Mouse (Mus musculus): ENCODE data around the gene Atg16l1.
"Not testable (repeated sequence)": the region's sequence is repeated elsewhere in the genome, so short reads cannot be mapped to it uniquely, and the experiment has no call there.

Gene Atg16l1

DNA sequence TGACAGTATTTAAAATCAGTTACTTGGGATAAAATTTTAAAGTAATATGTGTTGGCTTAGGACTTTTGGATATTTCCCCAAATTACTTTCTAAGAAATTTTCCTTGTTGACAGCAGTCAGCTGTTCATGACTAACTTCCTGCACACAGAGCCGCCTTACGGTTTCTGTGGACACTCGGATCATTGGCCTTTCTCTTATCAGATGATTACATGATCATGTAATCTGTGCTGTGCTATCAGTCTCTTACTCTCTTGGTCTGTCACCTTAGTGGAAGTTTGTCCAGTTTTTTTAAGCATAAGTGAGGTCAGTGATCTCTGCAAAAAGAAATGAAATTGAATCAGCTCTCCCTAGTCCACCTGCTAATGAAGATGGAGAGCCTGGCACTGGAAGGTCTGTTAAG is 16.1 kb downstream of the Atg16l1 start:
- no peak for DNase-seq (ENCODE audit: low read depth, low spot score)

DNA sequence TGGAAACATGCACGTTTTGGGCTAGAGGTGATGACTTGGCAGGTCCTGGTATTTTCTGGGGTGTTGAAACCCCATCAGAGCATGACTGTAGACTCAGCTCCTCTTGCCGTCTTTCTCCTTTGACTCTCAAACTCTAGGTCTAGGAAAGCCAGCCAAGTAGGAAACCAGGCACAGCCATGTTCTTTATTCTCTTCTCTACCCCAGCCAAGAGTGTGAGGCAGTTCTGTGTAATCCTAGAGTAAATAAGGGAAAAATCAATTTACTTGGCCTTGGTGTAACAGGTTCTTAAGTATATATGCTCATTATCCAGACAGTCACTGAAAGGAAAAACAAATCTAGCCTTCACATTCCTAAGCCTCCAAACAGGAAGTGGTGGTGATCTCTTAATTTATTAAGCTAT is 17.7 kb downstream of the Atg16l1 start:
- DNase-seq (ENCODE audit: low read depth, low spot score), result no peak

DNA sequence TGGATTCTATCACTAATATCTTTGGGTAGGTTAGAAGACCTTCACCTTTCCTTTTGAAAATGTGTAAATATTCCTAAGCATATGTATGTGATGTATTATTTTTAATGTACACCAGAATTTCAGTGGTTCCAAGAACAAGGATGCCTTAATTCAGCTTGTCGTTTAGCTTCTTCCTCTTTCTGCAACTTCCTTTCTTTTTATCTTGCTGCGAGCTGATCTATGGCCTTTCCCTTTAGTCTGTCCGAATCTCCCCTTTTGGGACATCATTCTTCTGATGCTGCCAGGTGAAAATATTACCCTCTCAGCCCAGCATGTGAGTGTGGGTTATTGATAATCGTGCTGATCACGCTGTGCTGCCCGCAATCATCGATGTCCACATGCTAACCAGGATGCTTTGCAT is 19.2 kb downstream of the Atg16l1 start:
- no peak for DNase-seq (ENCODE audit: low read depth, low spot score)

DNA sequence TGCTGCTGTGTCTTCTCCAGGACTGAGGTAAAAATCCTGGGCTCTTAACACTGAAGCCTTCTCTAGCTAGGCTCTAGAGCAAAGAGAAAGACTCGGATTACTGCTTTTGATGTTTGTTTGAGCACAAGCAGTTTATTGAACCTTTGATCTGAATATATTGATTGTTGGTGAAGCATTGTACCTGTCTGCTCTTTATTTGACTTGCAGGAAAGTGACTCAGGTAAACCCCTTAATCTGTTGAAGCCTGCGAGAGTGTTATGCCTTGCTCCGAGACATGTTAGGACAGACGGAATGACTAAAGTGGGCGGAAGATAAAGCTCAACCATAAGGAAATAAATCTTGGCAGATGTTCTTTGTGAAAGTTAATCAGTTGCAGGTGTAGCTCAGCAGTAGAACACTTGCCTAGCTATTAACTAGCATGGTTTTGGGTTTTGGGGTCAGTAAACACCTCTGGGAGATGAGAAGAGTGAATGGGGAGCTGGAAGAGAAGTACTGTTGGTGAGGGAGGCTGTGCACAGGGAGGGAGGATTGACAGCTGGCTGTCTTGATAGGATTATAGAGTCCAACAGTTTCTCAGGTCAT is 23.6 kb downstream of the Atg16l1 start:
- DNase-seq (ENCODE audit: low read depth, low spot score), result no peak

DNA sequence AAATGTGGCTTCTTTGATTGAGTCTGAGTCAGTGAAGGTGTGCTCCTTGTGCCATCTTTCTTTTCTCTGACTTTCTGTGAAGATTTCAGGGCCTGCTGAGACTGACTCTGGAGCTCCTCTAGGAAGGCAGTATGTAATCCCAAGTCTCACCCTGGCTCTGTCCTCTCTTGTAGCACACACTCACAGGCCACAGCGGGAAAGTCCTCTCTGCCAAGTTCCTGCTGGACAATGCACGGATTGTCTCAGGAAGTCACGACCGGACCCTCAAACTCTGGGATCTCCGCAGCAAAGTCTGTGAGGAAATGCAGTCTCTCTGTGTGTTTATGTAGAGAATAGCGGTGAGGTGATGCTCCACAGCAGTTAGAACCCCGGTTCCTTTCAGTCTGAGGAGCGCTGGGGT is 30.0 kb downstream of the Atg16l1 start:
- DNase-seq (ENCODE audit: low read depth, low spot score), result no peak

DNA sequence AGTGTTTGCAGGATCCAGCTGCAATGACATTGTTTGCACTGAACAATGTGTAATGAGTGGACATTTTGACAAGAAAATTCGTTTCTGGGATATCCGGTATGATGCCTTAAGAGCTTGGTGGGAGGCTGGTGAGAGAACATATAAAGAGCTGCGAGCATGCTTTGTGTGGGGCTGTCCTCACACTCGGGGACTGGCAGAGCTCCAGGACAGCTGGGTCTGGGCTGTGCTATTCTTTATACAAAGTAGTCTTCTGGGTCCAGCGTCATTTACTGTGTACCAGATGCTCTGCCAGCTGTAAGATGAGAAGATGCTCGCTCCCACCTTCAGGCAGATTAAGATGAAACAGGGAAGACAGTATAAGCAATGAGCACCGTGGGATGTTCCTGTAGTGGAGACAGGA is 30.6 kb downstream of the Atg16l1 start:
- DNase-seq (ENCODE audit: low read depth, low spot score), result no peak

DNA sequence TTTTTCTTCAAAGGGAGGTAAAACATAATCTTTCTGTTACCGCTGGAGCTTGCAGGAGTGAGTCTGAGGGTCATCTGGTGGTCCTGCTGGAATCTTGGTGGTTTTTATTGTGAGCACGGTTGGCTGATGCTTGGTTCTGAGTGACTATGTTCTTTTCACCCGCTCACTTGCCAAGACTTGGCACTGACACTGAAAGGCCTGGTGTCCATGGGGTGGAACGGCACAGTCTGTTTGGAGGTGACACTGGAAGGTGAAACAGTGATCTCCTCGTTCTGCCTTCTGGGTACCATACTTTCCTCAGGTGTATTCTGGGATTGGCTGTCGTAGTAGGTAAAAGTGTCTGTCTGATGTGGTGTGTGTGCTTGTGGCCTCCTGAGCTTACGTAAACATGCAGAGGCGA is 34.0 kb downstream of the Atg16l1 start:
- DNase-seq (ENCODE audit: low read depth, low spot score), result no peak

DNA sequence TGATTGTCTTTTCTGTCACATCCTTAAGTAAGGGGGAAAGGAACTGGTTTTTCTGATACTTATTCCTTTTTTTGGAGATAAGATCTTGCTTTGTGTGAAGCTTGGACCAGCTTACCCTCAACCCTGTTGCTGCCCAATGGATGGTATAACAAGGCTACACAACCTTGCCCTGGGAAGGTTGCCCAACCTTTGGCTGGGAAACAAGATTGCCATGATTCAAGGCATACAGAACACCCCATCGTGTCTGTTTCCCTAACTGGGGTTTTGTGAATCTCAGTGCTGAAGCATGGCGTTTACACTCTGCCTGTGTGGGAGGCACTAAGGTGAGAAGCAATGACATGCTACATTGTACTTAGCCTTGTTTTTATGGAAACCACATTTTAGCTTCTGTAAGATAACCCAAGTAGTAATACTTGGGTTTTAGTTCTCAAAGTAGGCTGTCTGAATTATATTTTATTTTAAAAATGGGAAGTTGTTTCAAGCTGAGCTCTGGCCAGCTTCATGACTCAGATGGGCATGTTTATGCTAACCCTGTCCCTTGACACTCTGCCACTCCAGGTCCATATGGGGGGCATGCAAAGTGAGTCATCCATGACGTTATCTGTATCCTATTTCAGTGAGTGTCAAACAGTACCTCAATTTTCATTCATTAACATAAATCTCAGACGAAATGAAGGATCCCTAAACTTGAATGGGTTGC is 36.9 kb downstream of the Atg16l1 start:
- DNase-seq (ENCODE audit: low read depth, low spot score), result no peak

DNA sequence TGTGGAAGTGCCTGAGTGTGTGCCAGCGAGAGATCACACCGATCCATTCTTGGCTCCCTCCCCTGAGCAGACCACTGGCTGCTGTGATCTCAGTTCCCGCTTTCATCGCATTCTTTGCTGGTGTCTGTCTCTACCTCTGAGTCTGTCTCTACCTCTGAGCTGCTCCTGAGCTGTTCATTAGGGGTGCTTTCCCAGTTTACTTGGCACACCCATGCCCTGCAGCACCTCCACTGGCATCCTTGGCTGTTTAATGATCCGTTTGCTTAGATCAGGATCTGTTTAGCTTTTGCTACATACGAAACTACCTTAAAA is 37.4 kb downstream of the Atg16l1 start:
- DNase-seq (ENCODE audit: low read depth, low spot score), result no peak

DNA sequence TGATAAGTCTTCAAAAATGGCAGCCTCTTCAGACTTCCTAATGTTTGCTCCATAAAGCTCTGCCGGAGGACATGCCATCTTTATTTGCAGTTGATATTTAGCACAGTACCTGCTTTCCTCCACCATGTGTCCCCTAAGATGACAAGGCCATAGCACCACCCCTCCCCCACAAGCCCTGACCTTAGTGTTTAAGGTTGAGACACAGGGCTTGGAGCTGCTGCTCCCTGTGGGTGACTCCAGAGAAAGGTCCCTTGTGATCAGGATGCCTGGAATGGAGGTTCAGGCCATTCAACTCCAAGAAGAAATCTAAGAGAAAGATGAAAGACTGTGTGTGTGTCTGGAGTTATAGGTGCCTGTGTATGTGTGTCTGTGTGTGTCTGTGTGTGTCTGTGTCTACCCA is 42.0 kb downstream of the Atg16l1 start:
- no peak for DNase-seq (ENCODE audit: low read depth, low spot score)

DNA sequence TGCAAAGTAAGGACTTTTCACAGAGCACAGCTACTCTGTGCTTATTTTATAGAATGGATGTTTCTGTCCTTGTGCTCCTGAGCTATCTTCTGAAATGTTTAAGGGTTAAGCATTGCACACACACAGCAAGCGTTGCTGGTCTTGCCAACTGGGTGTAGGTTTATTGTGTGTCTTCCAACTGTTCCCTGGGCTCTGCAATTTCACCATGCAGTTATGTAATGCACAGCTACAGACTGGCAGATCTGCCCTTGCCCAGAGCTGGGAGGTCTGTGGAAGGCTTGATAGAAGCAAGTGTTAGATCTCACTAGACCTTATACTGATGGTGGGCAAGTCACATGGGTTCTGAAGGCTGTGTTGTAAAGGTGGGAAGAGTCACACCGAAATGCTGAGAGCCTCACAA is 42.6 kb downstream of the Atg16l1 start:
- DNase-seq (ENCODE audit: low read depth, low spot score), result no peak

DNA sequence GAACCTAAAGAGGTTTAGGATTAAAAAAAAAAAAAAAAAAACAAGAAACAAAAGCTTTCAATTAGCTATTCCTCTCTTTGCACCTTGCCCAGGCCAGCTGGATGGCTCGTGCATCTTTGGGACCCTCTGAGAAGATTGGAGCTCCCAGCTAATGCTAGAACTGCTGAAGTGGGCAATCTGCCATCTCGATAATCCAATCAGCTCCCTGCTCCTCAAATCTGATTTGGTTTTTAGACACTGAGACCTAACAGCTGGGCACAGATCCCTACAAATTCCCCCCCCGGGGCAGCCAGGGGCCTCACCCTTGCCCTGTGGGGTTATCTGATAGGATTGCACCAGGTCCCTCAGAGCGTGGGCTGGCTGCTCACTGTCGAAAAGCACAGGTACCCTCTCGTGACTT is 47.9 kb downstream of the Atg16l1 start, which contains the start of gene Sag:
Sag (plus strand) TSS at position 105 of the 400 bp plus-strand sequence.
- DNase-seq (ENCODE audit: low read depth, low spot score), result no peak

DNA sequence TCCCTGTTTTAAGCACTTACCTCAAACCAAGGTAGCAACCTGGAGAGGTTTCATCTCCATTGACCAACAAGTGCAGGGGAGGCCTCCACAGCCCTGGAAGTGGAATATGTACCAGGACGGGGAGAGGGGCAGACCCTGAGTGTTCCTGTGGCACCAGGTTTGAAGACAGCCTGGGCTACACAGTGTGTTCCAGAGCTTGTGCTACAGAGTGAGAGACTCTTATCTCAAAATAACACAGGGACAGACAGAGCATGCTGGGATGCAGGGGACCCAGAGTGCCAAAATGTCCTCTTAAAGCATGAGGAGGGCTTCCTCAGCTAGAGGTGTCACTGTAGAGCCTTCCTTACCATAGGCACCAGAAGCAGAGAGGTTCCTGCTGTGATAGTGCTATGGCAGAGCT is 52.1 kb downstream of the Atg16l1 start:
- no peak for DNase-seq (ENCODE audit: low read depth, low spot score)

DNA sequence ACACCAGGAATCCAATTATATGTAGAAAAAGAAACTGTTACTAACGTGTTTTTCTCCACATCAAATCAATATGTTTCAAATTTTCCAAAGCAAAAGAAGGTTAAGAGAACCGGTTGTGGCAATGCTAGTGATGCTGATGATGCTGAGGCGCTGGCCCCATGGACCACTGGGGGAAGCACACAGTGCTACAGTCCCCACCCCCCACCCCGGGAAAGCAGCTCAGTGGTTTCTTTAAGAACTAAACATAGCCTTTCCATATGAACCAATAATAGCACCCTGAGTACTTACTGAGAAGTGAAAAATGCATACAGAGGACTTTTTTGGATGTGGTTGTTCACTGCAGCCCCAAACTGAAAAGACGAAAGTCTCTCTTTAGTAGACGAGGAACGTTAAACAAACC is 55.7 kb downstream of the Atg16l1 start:
- DNase-seq (ENCODE audit: low read depth, low spot score), result peak; percentile 54

DNA sequence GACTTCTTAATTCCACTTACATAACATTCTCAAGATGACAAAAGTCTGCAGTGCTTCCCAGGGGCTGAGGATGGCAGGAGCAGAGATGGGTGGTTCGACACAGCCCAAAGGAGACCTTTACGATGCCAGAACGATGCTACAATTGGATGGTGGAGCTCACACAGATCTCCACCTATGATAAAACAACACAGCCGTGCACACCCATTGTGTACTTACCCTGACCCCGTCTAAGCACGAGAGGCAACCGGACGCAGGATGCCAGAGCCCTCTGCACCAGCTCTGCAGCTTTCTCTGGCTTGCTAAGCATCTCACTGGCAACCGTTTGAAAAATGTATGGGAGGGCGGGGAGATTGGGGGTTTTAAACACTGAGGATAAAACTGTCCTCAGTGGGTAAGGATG is 56.4 kb downstream of the Atg16l1 start:
- no peak for DNase-seq (ENCODE audit: low read depth, low spot score)

DNA sequence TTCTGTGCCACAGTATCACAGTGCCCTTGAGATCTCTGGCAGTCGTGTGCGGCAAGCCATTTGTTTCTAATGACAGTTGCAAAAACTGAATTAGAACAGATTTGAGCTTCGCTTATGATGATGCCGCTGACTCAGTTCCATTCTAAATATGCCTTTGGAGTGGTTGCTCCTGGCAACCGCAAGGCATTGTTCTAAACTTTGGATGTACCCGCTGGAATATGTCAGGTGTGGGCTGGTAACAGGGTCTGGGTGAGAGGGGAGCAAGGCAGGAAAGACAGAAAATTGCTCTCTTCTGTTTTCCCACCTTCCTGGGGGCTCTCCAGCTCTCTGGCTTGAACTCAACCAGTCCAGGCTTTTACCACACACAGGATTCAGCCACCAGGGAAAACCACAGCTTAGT is 57.5 kb downstream of the Atg16l1 start:
- no peak for DNase-seq (ENCODE audit: low read depth, low spot score)

DNA sequence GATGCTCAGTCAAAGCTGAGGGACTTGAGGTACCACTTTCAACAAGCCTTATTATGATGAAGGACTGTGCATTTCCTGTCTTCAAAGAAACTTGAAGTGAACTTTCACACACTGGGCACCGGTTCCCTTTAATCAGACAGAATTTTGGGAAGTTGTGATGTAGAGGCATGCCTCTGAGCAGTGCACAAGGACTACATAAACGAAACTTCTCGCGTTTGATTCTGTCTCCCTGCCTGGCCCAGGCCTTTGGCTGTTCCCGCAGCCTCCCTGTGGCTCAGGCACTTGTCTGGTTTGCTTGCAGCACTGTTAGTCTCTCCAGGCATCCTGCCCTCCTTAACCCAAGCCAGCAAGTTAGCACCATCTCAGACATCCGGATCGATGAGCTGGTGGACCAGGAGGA is 58.0 kb downstream of the Atg16l1 start:
- DNase-seq (ENCODE audit: low read depth, low spot score), result no peak

DNA sequence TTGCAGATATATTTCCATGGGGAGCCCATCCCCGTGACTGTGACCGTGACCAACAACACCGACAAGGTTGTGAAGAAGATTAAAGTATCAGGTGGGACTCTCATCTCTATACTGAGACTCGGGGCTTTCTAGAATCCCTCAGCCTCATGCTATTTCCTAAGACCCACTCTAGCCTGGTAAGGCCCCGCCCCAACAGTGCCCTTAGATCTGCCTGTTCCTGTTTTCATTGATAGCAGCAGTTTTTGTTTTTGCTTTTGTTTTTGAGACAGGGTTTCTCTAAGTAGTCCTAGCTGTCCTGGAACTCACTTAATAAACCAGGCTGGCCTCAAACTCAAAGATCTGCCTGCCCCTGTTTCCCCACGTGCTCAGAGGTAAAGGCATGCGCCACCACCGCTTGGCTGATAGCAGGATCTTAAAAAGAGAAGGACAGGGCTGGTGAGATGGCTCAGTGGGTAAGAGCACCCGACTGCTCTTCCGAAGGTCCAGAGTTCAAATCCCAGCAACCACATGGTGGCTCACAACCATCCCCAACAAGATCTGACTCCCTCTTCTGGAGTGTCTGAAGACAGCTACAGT is 68.8 kb downstream of the Atg16l1 start:
- no peak for DNase-seq (ENCODE audit: low read depth, low spot score)

DNA sequence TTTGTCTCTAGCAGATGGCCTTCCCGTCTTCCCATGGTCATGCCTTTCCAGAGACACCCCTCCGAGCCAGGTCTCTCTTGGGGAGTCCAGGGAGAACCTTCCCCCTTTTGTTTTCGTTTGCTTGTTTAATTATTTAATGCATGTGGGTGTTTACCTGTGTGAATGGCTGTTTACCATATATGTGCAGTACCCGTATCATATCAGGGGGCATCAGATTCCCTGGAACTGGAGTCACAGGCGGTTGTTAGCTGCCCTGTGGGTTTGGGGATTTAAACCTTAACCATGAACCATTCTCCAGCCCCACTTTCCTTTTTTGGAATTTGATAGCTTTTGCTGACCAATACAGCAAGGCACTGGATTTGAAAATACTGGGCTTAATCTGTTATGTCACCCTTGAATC is 69.6 kb downstream of the Atg16l1 start:
- DNase-seq (ENCODE audit: low read depth, low spot score), result no peak

DNA sequence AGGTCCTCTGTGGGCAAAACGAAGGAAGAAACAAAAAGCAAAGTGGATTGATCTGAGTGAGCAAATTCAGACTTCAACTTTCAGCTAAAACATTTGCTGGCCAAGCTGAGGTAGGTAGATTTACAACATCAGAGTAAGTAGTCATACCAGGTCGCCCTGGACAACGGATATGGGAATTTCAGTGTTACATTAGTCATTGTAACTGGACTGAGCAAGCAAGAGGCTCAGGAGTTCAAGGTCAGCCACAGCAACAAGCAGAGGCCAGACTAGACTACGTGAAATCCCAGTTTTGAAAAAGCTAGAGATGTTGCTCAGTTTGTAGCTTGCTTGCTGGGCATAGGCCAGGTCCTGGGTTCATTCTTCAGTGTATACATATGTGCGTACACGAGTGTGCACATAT is 70.3 kb downstream of the Atg16l1 start:
- DNase-seq (ENCODE audit: low read depth, low spot score), result no peak

DNA sequence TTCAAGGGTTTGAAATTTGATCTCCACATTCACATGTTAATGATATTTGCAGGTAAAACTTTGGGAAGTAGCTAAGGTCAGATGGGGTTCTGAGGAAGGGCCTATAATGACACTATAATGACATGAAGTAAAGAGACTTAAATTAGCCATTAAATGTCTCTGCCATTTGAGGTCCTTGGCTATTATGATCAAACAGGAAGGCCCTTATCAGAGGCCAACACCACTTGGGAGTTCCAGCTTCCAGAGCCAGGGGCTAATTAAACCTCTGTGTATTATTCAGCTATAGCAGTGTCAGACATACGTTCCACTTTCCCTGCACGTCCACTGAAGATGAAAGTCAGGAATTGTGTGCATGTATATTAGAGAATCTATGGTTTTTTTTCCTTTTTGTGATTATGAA is 70.8 kb downstream of the Atg16l1 start:
- DNase-seq (ENCODE audit: low read depth, low spot score), result no peak

DNA sequence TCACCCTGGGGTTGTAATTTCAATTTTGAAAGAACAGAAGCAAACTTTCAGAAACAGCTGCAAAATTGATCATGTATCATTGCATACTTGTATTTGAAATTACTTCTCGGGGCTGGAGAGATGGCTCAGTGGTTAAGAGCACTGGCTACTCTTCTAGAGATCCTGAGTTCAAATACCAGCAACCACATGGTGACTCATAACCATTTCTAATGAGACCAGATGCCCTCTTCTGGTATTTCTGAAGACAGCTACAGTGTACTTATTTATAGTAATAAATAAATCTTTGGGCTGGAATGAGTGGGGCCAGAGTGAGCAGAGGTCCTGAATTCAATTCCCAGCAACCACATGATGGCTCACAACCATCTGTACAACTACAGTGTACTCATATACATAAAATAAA is 71.8 kb downstream of the Atg16l1 start:
- not testable (repeated sequence) for DNase-seq (ENCODE audit: low read depth, low spot score)

DNA sequence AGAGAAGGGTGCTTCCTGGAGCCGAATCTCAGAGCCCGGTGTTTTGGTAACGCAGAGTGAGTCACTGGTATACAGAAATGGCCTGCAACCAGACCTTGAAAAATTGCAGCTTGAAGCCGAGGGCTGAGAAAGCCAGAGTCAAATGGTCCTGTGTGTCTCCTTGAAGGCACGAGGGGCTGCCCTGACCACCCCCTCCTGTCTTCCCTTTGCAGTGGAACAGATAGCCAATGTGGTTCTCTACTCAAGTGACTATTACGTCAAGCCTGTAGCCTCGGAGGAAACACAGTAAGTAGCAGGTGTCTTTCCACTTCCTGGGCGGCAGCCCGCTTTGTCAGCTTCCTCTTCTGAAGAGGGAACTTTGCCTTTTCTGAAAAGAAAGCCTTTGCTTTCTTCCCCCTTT is 72.5 kb downstream of the Atg16l1 start:
- peak; percentile 89 for DNase-seq (ENCODE audit: low read depth, low spot score)
